Mouse (Mus musculus) spleen, postnatal 4 days (tissue): Measurements from ENCODE around the gene Ldlrad1.

Experiments used
- DNase-seq, 2 experiments: peaks; one replicate each; pipeline ENCODE4 v3.0.0; 2022; ENCODE audit warnings: low spot score in 2 of 2

Ldlrad1 gene

DNA sequence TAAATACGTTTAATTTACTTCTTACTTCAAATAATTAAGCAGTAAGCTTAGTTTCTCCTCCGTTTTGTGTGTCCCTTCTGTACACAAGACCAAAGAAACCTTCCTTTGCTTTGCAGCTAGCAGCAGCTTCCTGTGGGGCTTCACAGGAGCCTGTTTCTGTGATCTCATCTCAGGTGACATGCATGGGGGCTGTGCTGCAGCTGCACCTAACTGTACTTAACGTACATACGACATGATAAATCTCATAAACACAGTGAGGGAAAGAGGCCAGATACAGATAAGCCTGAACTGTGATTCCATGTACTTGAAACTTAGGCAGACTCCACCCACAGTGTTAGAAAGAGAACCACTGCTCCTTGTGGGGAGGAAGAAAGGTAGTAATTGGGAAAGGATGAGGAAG is 51.0 kb downstream of the Ldlrad1 start:
- no peak for DNase-seq
